Mouse (Mus musculus) MEL (cell line): ENCODE data around the gene Krt80.

Experiments used
- BHLHE40 ChIP-seq: IDR thresholded peaks from 2 replicates; pipeline ENCODE4 v1.6.1; 2012; ENCODE audit warnings: low read depth, mild to moderate bottlenecking, inconsistent platforms, low read length, improper control_type of control experiment, borderline replicate concordance
- CTCF ChIP-seq, 3 experiments: IDR thresholded peaks in 2 of 3; conservative IDR thresholded peaks in 1 of 3; 2 replicates each; pipeline ENCODE4 v1.5.1; 2011 to 2012; ENCODE audit warnings: low read length in 3 of 3, low read depth in 2 of 3, mild to moderate bottlenecking in 2 of 3, improper control_type of control experiment in 1 of 3, inconsistent platforms in 1 of 3, mixed read lengths in 1 of 3, moderate library complexity in 1 of 3; ENCODE audit not compliant: control insufficient read depth in 1 of 3, insufficient read depth in 1 of 3, poor library complexity in 1 of 3, severe bottlenecking in 1 of 3
- E2F4 ChIP-seq: IDR thresholded peaks from 2 replicates; pipeline ENCODE4 v1.6.1; 2011; ENCODE audit warnings: low read depth, low read length, improper control_type of control experiment, borderline replicate concordance
- EP300 ChIP-seq, 2 experiments: IDR thresholded peaks; 2 replicates each; pipeline ENCODE4 v1.6.1; 2011; ENCODE audit warnings: improper control_type of control experiment in 2 of 2, low read length in 2 of 2, low read depth in 1 of 2, mild to moderate bottlenecking in 1 of 2
- RCOR1 ChIP-seq: IDR thresholded peaks from 2 replicates; pipeline ENCODE4 v1.6.1; 2012; ENCODE audit warnings: low read depth, mild to moderate bottlenecking, inconsistent platforms, low read length, improper control_type of control experiment
- TAL1 ChIP-seq: IDR thresholded peaks from 2 replicates; pipeline ENCODE4 v1.6.1; 2012; ENCODE audit warnings: mild to moderate bottlenecking, inconsistent platforms, low read length, moderate library complexity, mixed read lengths

- TF ChIP-seq EP300 (IDR thresholded peaks at IDR 0.05; ENCODE audit: low read depth in 1 of 2, low read length in 2 of 2) = no peak
- no peak for TF ChIP-seq E2F4
- no peak for TF ChIP-seq CTCF (IDR thresholded peaks at IDR 0.05 in 2 of 3, conservative IDR thresholded peaks at IDR 0.05 in 1 of 3; ENCODE audit: control insufficient read depth in 1 of 3, insufficient read depth in 1 of 3, low read depth in 2 of 3, low read length in 3 of 3, poor library complexity in 1 of 3, severe bottlenecking in 1 of 3)
- no peak for TF ChIP-seq TAL1
- no peak for TF ChIP-seq BHLHE40
- TF ChIP-seq RCOR1 = no peak
Observed at GRCm38 (mm10) chr15:101368502-101369381, 1.2 kb downstream of the Krt80 start.
